Mouse (Mus musculus) ES-E14 (cell line): ENCODE data around the gene Atp6v0b.

Experiments
- MAFK ChIP-seq: IDR thresholded peaks from 2 replicates; pipeline ENCODE4 v1.6.1; 2014; ENCODE audit warnings: mild to moderate bottlenecking, low read depth, low read length, inconsistent platforms; ENCODE audit not compliant: insufficient read depth
- ZC3H11A ChIP-seq: IDR thresholded peaks from 2 replicates; pipeline ENCODE4 v1.6.1; 2012; ENCODE audit warnings: low read depth, mild to moderate bottlenecking, inconsistent platforms, low read length, borderline replicate concordance

DNA sequence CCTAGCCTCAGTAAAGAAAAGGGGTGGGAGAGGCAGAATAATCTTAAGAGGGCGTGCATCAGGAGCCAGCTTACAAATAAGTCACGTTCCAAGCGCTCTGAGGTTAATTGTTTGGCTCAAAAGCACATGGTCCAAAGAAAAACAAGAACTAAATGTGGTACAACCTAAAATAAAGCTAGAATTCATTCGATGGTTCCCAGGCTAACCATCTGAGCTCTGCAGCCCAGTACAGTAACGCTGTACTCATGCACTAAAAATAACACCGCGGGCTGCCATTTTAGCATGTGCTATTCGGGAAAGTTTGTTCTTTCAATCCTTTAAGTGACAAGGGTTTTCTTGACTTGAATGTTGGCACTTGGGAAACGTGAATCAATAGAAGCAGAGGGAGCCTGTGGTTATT is 26.6 kb downstream of the Atp6v0b start:
- TF ChIP-seq ZC3H11A (no peak), MAFK (no peak)
